Mouse (Mus musculus) lung, postnatal 36 days (tissue): ENCODE measurements around the gene Uty.

Source experiments
- DNase-seq: peaks from one replicate; pipeline ENCODE4 v3.0.0; 2022; ENCODE audit warnings: mixed read lengths

Uty gene

GRCm38 (mm10) chrY:1245426-1245863 is at the start of gene Uty:
Uty (minus strand) TSS chrY:1245759.
- DNase-seq: no peak

DNA sequence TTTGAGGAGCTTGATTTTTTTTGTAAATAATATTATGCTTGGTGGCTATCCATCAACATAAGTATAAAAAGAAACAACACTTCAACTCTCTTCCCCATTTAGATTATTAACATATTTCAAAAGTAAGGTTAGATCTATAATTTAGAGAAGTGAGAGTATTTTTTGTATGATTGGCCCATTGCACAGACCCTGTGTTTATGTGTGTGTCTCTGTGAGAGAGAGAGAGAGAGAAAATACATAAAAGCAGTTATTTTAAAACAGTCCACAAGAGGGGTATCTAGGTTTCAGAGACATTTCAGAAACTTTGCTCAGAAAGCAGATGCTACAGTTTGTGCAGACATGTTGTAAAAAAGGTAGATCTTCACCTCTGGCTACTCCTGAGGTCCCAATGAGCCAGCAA is 48.1 kb upstream of the Uty start:
- no peak for DNase-seq

- DNase-seq: no peak
Observed at GRCm38 (mm10) chrY:1286171-1286795, 40.7 kb upstream of the Uty start, which contains the start of gene Ddx3y. Ddx3y (minus strand) TSS chrY:1286629.

DNA sequence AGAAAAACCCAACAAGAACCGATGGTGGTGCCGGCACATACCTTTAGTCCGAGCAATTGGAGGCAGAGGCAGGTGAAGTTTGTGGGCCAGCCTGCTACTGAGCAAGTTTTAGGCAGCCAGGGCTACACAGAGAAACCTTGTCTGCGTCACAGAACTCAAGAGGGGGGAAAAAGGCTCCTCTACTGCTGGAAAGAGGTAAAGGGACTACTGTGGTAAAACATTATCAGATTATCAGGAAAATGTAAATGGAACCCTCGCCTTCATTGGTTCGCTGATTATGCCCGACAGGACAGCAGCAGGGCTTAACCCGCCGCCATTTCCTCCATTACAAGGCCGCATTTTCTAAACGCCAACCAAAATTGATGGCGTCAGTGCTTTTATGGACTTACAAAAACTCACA is 40.2 kb upstream of the Uty start:
- DNase-seq: no peak

DNA sequence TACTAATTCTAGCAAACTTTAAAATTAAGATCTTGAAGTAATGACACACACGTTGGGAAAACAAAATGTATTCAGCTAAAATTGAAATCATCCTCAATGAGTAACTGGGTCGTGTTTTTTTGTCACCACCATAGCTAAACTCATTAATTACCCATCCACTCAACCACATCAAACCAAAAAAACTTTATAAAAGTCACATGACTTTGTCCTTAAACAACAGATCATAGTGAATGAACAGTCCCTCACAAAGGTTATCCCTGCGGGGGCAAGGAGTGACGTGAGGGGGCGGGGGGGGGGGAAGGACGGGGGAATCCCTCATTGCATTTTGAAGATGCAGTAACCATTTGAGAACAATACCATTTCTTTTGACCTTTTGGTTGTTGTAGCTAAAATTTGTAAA is 558 bp upstream of the Uty start:
- DNase-seq: no peak

DNA sequence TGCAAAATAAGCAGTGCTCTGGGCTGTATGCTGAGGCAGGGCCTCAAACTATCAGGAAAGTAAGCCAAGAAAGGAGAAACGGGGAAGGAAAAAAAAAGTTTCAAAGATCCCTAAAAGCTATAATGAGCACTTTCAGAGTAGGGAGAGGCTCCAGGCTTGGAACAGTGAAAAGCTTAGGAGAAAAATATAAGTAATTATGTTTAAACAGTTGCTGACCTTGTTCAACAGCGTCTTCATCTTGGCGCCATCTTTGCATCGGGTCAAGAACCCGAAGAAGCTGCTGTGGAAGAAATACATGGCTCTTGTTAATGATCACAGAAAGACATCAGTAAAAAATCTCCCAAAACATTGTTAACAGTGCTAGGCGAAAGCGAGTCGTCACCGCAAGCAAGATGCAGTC is 619 bp downstream of the Uty start:
- DNase-seq: no peak

- no peak for DNase-seq
Observed at GRCm38 (mm10) chrY:1244421-1244820, 1.1 kb downstream of the Uty start.

GRCm38 (mm10) chrY:1220001-1220400 is 25.6 kb downstream of the Uty start:
- DNase-seq: no peak

DNA sequence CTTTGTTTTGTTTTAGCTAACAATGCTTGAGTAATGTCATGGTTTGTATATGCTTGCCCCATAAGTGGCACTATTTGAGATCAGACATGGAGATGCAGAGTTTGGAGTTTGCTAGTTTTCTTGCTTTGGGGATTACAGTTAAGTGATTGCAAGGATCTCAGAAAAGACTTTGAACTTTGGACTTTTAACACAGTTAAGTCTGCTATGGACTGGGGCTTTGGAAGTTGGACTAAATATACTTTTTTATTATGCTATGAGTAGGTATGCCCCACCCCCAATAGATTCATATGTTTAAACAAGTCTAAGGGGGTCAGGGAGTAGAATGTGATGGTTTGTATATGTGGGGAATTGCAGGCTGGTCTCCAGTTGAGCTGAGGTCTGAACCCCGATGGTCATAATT is 67.1 kb downstream of the Uty start:
- no peak for DNase-seq

- no peak for DNase-seq
Observed at GRCm38 (mm10) chrY:1163054-1163453, 82.5 kb downstream of the Uty start.

- DNase-seq: no peak
Observed at GRCm38 (mm10) chrY:1116153-1116552, 129.4 kb downstream of the Uty start.

DNA sequence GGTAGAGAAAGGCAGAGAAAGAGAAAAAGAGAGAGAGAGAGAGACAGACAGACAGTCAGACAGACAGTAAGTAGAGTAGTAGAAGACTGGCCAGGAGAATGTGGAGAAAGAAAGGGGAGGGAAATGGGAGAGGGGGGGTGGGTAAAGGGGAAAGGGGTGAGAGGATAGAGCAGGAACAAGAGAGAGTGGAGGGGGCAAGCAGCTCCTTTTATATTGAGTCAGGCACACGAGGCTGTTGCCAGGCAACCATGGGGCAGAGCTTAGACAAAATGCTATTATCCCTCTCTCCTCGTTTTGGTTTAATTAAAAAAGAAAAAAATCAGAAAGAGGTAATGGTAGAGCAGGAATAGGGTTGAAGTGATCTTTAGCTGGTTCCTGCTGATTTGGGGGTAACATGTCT is 131.5 kb downstream of the Uty start:
- DNase-seq: no peak
